In the genomic region with DNA sequence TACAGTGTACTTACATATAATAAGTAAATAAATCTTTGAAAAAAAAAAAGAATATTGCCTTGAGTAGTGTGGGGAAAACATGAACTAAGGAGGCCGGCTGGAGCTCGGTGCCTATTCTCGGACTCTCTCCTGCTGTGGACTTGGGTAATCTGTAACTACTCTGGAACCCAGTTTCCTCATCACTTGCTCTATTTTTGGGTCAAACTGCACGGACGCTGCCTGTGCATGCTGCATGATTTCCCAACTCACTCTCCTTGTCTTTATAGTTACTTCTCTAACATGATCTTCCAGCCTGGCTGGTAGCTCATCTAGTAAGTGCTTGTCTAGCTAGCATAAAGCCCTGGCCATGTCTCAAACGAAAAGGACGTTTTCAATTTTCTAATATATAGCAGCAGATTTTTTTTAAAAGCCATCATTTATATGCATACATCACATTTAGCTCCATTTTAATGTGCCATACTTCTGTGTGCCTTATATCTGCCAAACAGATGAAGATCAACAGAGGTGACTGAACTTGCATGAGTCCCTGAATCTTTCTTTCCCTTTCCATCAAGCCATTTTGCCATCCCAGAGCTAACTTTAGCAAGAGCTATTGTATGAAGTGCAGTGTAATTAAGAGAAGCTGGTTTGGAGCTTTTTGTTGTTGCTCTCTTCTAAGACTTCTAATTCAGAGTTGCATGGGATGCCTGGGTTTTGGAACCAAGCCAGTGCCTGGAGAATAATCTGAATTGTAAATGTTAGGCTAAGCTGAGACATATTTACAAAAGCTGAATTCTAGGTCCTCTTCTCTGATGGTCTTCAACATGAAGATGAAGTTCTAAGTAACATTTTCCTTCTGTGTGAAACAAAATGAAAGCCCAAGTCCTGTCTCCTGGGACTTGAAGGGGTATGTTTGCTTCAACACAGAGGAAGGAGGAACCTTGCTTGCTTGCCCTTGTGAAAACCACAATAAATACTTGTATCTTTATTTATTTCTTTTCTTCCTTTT, we compare ENCODE assay signal across 9 mouse cellular contexts. TPM values are rescaled to one million over a fixed set of nuclear protein-coding genes. Genes with fewer than 3 reads are reported as not detected.
DNase-seq lines count a peak whose midpoint lies in the region; ATAC-seq and TF ChIP-seq lines count a peak whose summit lies in the region.
"Had no signal": no experiment of that assay in that cellular context is flagged by ENCODE, and none has a peak within 500 bp of the region (broad histone marks: within the 10 kb centered on the region; RNA-seq: fewer than 3 reads in every experiment).

No protein-coding gene starts in this region.

- H3K79me2 ChIP-seq in liver, adult 2 months (ENCODE audit: control insufficient read depth, insufficient read depth, low read length), result no peaks in the 10 kb centered on the region

- H3K9me3 ChIP-seq in limb, embryonic 14.5 days (ENCODE audit: control insufficient read depth, low read length), result no peaks in the 10 kb centered on the region
- H3K9me3 ChIP-seq in limb, embryonic 10.5 days (replicated peaks), result no peaks in the 10 kb centered on the region

- H3K4me2 ChIP-seq in limb, embryonic 14.5 days (replicated peaks; ENCODE audit: low read depth, low read length, severe bottlenecking), result no peak overlapping the region

- H3K27ac ChIP-seq in limb, embryonic 14.5 days (replicated peaks; ENCODE audit: low read depth, low read length), result 0 out of 2 replicates have a peak overlapping the region, but pooled peaks have one; percentile 3
- no peak overlapping the region for H3K27ac ChIP-seq in limb, embryonic 10.5 days
- peak overlapping the region; percentile 43; the same call in 1 of the 2 replicates for H3K27ac ChIP-seq in liver, adult 2 months (replicated peaks; ENCODE audit: insufficient read depth, low read depth, low read length)
- H3K27ac ChIP-seq: heart, adult 2 months had no signal

- no peaks in the 10 kb centered on the region for H3K36me3 ChIP-seq in limb, embryonic 14.5 days (ENCODE audit: control insufficient read depth, insufficient read depth, low read length)
- no peaks in the 10 kb centered on the region for H3K36me3 ChIP-seq in limb, embryonic 10.5 days
- H3K36me3 ChIP-seq in liver, adult 2 months (ENCODE audit: control insufficient read depth, insufficient read depth, low read length), result no peaks in the 10 kb centered on the region

- no peak for ATAC-seq in limb, embryonic 14.5 days (ENCODE audit: low FRiP score, low read depth)
- no peak for ATAC-seq in inflammation-experienced regulatory T-cells, adult 6 months

- no peak overlapping the region for H3K4me3 ChIP-seq in limb, embryonic 14.5 days (replicated peaks; ENCODE audit: low read length)
- H3K4me3 ChIP-seq in limb, embryonic 10.5 days, result no peak overlapping the region
- no peak overlapping the region for H3K4me3 ChIP-seq in liver, adult 2 months (ENCODE audit: insufficient read depth, low read depth, low read length)
- H3K4me3 ChIP-seq: heart, adult 2 months had no signal

- no peak for TF ChIP-seq POLR2A in limb, embryonic 14.5 days (IDR thresholded peaks at IDR 0.05; ENCODE audit: borderline replicate concordance, extremely low read depth, insufficient read depth, insufficient read length)
- TF ChIP-seq POLR2A in brain, embryonic 14.5 days (IDR thresholded peaks at IDR 0.05; ENCODE audit: borderline replicate concordance, extremely low read depth, insufficient read depth, insufficient read length, poor library complexity, severe bottlenecking), result no peak
- TF ChIP-seq POLR2A in liver, adult 2 months (IDR thresholded peaks at IDR 0.05; ENCODE audit: extremely low read depth, insufficient read depth, low read length), result no peak

- TF ChIP-seq CTCF in brain, embryonic 14.5 days (IDR thresholded peaks at IDR 0.05; ENCODE audit: borderline replicate concordance, extremely low read depth, insufficient read depth, insufficient read length), result no peak
- TF ChIP-seq CTCF in liver, adult 2 months (IDR thresholded peaks at IDR 0.05; ENCODE audit: low read depth, low read length), result no peak

- H3K9ac ChIP-seq in limb, embryonic 14.5 days (ENCODE audit: low read depth, low read length, severe bottlenecking), result no peak overlapping the region
- no peak overlapping the region for H3K9ac ChIP-seq in liver, adult 2 months (ENCODE audit: low read depth, low read length)

- H3K27me3 ChIP-seq in limb, embryonic 14.5 days (ENCODE audit: control insufficient read depth, insufficient read depth, low read length), result no peaks in the 10 kb centered on the region
- 0 out of 2 replicates have a peak, but pooled peaks cover 6% of the 10 kb centered on the region for H3K27me3 ChIP-seq in limb, embryonic 10.5 days (ENCODE audit: low read depth, poor library complexity, severe bottlenecking)
- H3K27me3 ChIP-seq in liver, adult 2 months (ENCODE audit: control insufficient read depth, insufficient read depth, low read length), result no peaks in the 10 kb centered on the region

- WGBS in limb, embryonic 14.5 days, result 90% methylated on average over 7 of the region's 7 CpGs
- WGBS in limb, embryonic 10.5 days, result 91% methylated on average over 7 of the region's 7 CpGs
- 36% methylated on average over 7 of the region's 7 CpGs for WGBS in liver, adult 2 months

- no peak for DNase-seq in limb, embryonic 14.5 days (ENCODE audit: low spot score)
- DNase-seq in limb, embryonic 10.5 days (ENCODE audit: low spot score), result no peak
- peak; percentile 34 for DNase-seq in brain, embryonic 14.5 days (ENCODE audit: low read depth)
- DNase-seq in liver, adult 2 months (ENCODE audit: extremely low read depth, low read depth, low spot score), result peak; percentile 93
- DNase-seq in monocyte, adult 2 months (ENCODE audit: low read depth in 1 of 2, low spot score in 2 of 2), result peak; percentile 62 to 64
- no peak for DNase-seq in ovary, postnatal 36 days (ENCODE audit: low spot score)
- DNase-seq: cerebellum, postnatal 10 days had no signal

- H3K4me1 ChIP-seq in limb, embryonic 14.5 days (ENCODE audit: control insufficient read depth, insufficient read depth, low read length), result no peaks in the 10 kb centered on the region; the same call in 1 of the 2 replicates
- H3K4me1 ChIP-seq in limb, embryonic 10.5 days, result peaks cover 4% of the 10 kb centered on the region; the same call in 1 of the 2 replicates
- peaks cover 14% of the 10 kb centered on the region for H3K4me1 ChIP-seq in liver, adult 2 months (ENCODE audit: control insufficient read depth, insufficient read depth, low read length)

RNA-seq across cellular contexts. Expression of gene Dennd4a, which starts 20.2 kb away (rescaled TPM):
- 9.7 and 10.4 TPM in 2 replicates for polyA plus RNA-seq in limb, embryonic 14.5 days (2012; rRNA removed)
- polyA plus RNA-seq in limb, embryonic 14.5 days (2014; fragmentation: Nextera tagmentation; extraction: Ambion mirVana), result 8.2 and 8.7 TPM in 2 replicates
- polyA plus RNA-seq in limb, embryonic 10.5 days (2016; fragmentation: Nextera tagmentation; extraction: Ambion mirVana), result 5.3 and 7.9 TPM in 2 replicates
- 12.1 and 14.3 TPM in 2 replicates for polyA plus RNA-seq in brain, embryonic 14.5 days (2012; rRNA removed)
- total RNA-seq in liver, adult 2 months (2014; rRNA removed), result 17.1 and 22.4 TPM in 2 replicates
- 7.0 and 8.0 TPM in 2 replicates for polyA plus RNA-seq in liver, adult 2 months (2012; rRNA removed)
- polyA plus RNA-seq in inflammation-experienced regulatory T-cells, adult 6 months (2017; shearing (Covaris generic)), result 10 to 100 TPM; 16.5 to 20.8 (median 20.3) TPM

RNA-seq across cellular contexts. Expression of gene Rab11a, which starts 53.4 kb away (rescaled TPM):
- 160 and 243 TPM in 2 replicates for polyA plus RNA-seq in limb, embryonic 14.5 days (2012; rRNA removed)
- 406 and 434 TPM in 2 replicates for polyA plus RNA-seq in limb, embryonic 14.5 days (2014; fragmentation: Nextera tagmentation; extraction: Ambion mirVana)
- polyA plus RNA-seq in limb, embryonic 10.5 days (2016; fragmentation: Nextera tagmentation; extraction: Ambion mirVana), result 202 and 211 TPM in 2 replicates
- polyA plus RNA-seq in brain, embryonic 14.5 days (2012; rRNA removed), result 230 and 306 TPM in 2 replicates
- 81.2 and 85.2 TPM in 2 replicates for total RNA-seq in liver, adult 2 months (2014; rRNA removed)
- 57.7 and 69.2 TPM in 2 replicates for polyA plus RNA-seq in liver, adult 2 months (2012; rRNA removed)
- 100 to 1,000 TPM; 214 to 310 (median 217) TPM for polyA plus RNA-seq in inflammation-experienced regulatory T-cells, adult 6 months (2017; shearing (Covaris generic))

Comparison
In these comparisons a context has a peak if more than half of its experiments do, and no peak if none do; other contexts are left out.
1. DNase-seq: peak in brain, embryonic 14.5 days (single experiment), liver, adult 2 months (single experiment) and monocyte, adult 2 months (2 of 2); none in limb, embryonic 14.5 days (single experiment), limb, embryonic 10.5 days (single experiment) and ovary, postnatal 36 days (single experiment).